Mouse (Mus musculus) testis, adult 2 months (tissue): ENCODE results near the gene Slc25a13. TPM values are rescaled to one million over a fixed set of nuclear protein-coding genes. Genes with fewer than 3 reads are reported as not detected.

Experiments
- H3K27ac ChIP-seq: fragments of 200-500 bp; 2 replicates; pipeline ENCODE4 v1.5.1; 2012; ENCODE audit warnings: low read depth, low read length; ENCODE audit not compliant: control insufficient read depth, insufficient read depth
- H3K27me3 ChIP-seq: fragments of 200-500 bp; 2 replicates; pipeline ENCODE4 v1.6.1; 2012; ENCODE audit warnings: mild to moderate bottlenecking, low read length, moderate library complexity; ENCODE audit not compliant: control insufficient read depth, insufficient read depth
- H3K36me3 ChIP-seq: fragments of 200-500 bp; 2 replicates; pipeline ENCODE4 v1.6.1; 2012; ENCODE audit warnings: mild to moderate bottlenecking, low read length; ENCODE audit not compliant: control insufficient read depth, insufficient read depth
- H3K4me1 ChIP-seq: fragments of 200-500 bp; 2 replicates; pipeline ENCODE4 v1.6.1; 2012; ENCODE audit warnings: low read length; ENCODE audit not compliant: control insufficient read depth, insufficient read depth
- H3K4me3 ChIP-seq: fragments of 200-500 bp; 2 replicates; pipeline ENCODE4 v1.5.1; 2012; ENCODE audit warnings: low read depth, mild to moderate bottlenecking, low read length, moderate library complexity, mixed read lengths; ENCODE audit not compliant: control insufficient read depth
- CTCF ChIP-seq: fragments of 200-500 bp; IDR thresholded peaks from 2 replicates; pipeline ENCODE4 v1.5.1; 2012; ENCODE audit warnings: low read depth, mild to moderate bottlenecking, inconsistent platforms, low read length, moderate library complexity; ENCODE audit not compliant: control insufficient read depth, insufficient read depth, insufficient replicate concordance
- POLR2A ChIP-seq: fragments of 200-500 bp; IDR thresholded peaks from 2 replicates; pipeline ENCODE4 v1.6.1; 2012; ENCODE audit warnings: low read depth, mild to moderate bottlenecking, inconsistent platforms, low read length, moderate library complexity; ENCODE audit not compliant: control insufficient read depth
- polyA plus RNA-seq: library from polyadenylated mRNA; depleted of rRNA; stranded (reverse); fragments of >200 nt; gene quantifications from 2 replicates; pipeline ENCODE4 v1.2.3, GENCODE M21; 2012; rRNA removed

Slc25a13 gene
- polyA plus RNA-seq = 1.4 and 1.9 TPM in 2 replicates

GRCm38 (mm10) chr6:6216507-6217285 lies at the start of gene Slc25a13:
Gene Slc25a13, minus strand, starts transcription at chr6:6217173.
- no peak for TF ChIP-seq POLR2A
- TF ChIP-seq CTCF = no peak
- peak within 1 kb of the TSS; percentile 87 for H3K4me3 ChIP-seq
- H3K36me3 ChIP-seq = no peaks in the 10 kb centered on the region
- peak within 1 kb of the TSS; percentile 7; the same call in 1 of the 2 replicates for H3K27ac ChIP-seq
- no peaks in the 10 kb centered on the region for H3K27me3 ChIP-seq
- H3K4me1 ChIP-seq = peaks cover 10% of the 10 kb centered on the region

- Histone ChIP-seq H3K27me3 (no peaks in the 10 kb centered on the region), H3K36me3 (no peaks in the 10 kb centered on the region), H3K27ac (no peak overlapping the region), H3K4me1 (no peaks in the 10 kb centered on the region), H3K4me3 (no peak overlapping the region)
- TF ChIP-seq CTCF (no peak), POLR2A (no peak)
Observed at GRCm38 (mm10) chr6:6265761-6266160, 48.8 kb upstream of the Slc25a13 start.

GRCm38 (mm10) chr6:6263293-6263911 lies 46.4 kb upstream of the Slc25a13 start:
- Histone ChIP-seq H3K36me3 (no peaks in the 10 kb centered on the region), H3K4me3 (no peak overlapping the region), H3K4me1 (no peaks in the 10 kb centered on the region), H3K27me3 (no peaks in the 10 kb centered on the region), H3K27ac (no peak overlapping the region)
- TF ChIP-seq CTCF (no peak), POLR2A (no peak)

GRCm38 (mm10) chr6:6260917-6261316 lies 43.9 kb upstream of the Slc25a13 start:
- no peaks in the 10 kb centered on the region for H3K27me3 ChIP-seq
- H3K27ac ChIP-seq = no peak overlapping the region
- H3K4me3 ChIP-seq = no peak overlapping the region
- no peak for TF ChIP-seq POLR2A
- TF ChIP-seq CTCF = no peak
- H3K4me1 ChIP-seq = no peaks in the 10 kb centered on the region
- no peaks in the 10 kb centered on the region for H3K36me3 ChIP-seq

GRCm38 (mm10) chr6:6248500-6248899 lies 31.5 kb upstream of the Slc25a13 start:
- TF ChIP-seq POLR2A (peak; percentile 69), CTCF (no peak)
- Histone ChIP-seq H3K27me3 (no peaks in the 10 kb centered on the region), H3K4me1 (peaks cover 6% of the 10 kb centered on the region), H3K36me3 (no peaks in the 10 kb centered on the region), H3K4me3 (peak overlapping the region; percentile 86), H3K27ac (peak overlapping the region; percentile 80)

- Histone ChIP-seq H3K27ac (no peak overlapping the region), H3K4me3 (no peak overlapping the region), H3K4me1 (peaks cover 6% of the 10 kb centered on the region), H3K27me3 (no peaks in the 10 kb centered on the region), H3K36me3 (no peaks in the 10 kb centered on the region)
- TF ChIP-seq POLR2A (no peak), CTCF (no peak)
Observed at GRCm38 (mm10) chr6:6243828-6244227, 26.9 kb upstream of the Slc25a13 start.

- Histone ChIP-seq H3K4me3 (no peak overlapping the region), H3K27ac (peak overlapping the region; percentile 32; the same call in 1 of the 2 replicates), H3K36me3 (no peaks in the 10 kb centered on the region), H3K27me3 (no peaks in the 10 kb centered on the region), H3K4me1 (no peaks in the 10 kb centered on the region)
- TF ChIP-seq POLR2A = no peak
- TF ChIP-seq CTCF = no peak
Observed at GRCm38 (mm10) chr6:6242114-6242513, 25.1 kb upstream of the Slc25a13 start.
